Mouse (Mus musculus): ENCODE measurements around the gene Mapk1. TPM values are rescaled to one million over a fixed set of nuclear protein-coding genes. Genes with fewer than 3 reads are reported as not detected.
"Not testable (repeated sequence)": the region's sequence is repeated elsewhere in the genome, so short reads cannot be mapped to it uniquely, and the experiment has no call there.

Gene Mapk1
- polyA plus RNA-seq (2015; fragmentation: Nextera tagmentation; extraction: Ambion mirVana) = 180 and 190 TPM in 2 replicates

GRCm38 (mm10) chr16:16983131-16983533 is at the start of gene Mapk1:
TSS of gene Mapk1 (plus strand) at chr16:16983382.
- peak; percentile 96 for DNase-seq (ENCODE audit: low spot score)

DNA sequence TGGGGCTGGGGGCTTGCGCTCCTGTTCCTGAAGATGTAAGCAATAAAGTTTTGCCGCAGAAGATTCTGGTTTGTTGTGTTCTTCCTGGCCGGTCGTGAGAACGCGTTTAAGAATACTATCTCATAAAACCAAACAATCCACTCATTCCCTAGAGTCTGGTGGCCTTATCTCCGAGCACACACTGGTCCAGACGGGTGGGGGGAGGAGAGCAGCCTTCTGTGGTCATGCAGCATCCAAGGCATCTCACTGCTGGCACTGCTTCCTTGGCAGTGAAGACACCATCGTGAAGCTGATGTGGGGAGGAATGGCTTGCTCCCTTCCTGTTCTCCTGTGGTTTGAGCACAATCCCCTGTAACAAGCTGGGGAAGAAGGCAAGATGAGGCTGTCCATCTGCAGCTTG is 43.6 kb upstream of the Mapk1 start:
- no peak for DNase-seq (ENCODE audit: low spot score)

DNA sequence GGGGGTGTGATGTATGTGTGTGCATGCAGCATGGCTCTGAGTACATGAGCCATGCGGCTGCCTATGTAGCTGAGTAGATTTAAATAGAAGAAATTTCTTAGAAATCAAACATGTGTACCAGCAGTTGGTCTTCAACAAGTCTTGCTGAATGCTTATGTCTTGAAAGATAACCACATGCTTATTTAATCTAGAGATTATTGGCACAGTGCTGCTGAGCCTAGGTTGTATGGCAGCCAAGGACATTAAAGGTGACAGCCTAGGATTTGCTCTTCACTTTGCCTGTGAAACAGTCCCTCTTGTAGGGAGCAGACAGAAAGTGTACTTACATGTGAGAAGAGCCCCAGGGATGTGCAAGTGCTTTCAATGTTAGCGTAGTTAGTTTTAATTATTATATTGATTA is 42.1 kb upstream of the Mapk1 start:
- DNase-seq (ENCODE audit: low spot score) = no peak

DNA sequence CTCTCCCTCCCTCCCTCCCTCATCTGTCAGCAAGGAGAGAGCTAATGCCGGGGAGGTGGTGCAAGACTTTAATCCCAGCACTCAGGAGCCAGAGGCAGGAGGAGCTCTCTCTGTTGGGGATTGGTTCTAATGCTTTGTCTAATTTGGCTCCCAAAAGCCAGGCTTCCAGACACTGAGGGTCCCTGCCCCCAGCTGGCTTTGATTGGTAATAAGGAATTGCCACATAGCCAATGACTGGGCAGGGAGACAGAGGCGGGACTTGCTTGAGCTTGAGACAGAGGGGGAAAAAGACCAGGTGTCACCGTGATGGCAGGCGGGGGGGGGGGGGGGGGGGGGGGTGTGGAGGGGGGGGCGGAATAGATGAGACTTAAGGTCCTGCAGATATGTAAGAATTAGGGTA is 24.6 kb upstream of the Mapk1 start:
- no peak for DNase-seq (ENCODE audit: low spot score)

- no peak for DNase-seq (ENCODE audit: low spot score)
These were observed 23.3 kb upstream of the Mapk1 start for GRCm38 (mm10) chr16:16959907-16960306.

DNA sequence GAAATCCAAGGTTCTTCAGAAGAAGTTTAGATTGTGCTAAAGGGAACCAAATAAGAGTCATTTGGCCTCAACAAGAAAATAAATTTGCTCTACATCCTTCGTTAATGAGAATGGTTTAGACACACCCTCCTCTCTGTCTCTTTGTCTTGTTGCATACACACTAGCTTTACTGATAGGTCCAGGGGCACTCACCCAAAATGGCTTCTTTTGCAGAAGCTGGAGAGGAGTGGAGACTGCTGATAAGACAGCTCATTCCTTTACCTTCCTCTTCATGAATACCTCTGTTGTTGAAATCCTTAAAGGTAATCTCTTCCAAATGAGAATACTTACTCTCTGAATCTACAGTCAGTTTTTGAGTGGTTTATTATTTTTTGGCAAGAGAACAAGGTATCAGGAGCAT is 18.0 kb upstream of the Mapk1 start:
- no peak for DNase-seq (ENCODE audit: low spot score)

DNA sequence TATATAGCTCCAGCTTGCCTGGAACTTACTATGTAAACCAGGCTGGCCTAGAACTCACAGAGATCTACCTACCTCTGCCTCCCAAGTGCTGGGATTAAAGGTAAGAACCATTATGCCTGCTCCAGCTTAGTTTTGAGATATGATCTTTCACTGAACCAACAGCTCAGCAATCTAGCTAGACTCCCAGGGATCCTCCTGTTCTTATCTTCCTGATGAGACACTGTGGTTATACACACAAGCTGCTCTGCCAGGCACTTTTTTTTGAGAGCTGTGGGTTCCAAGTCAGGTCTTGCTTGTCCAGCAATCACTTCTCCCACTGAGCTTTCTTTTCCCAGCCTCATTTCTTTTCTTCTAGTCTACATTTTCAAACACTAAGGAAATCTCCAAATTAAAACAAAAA is 16.9 kb upstream of the Mapk1 start:
- DNase-seq (ENCODE audit: low spot score) = no peak

DNA sequence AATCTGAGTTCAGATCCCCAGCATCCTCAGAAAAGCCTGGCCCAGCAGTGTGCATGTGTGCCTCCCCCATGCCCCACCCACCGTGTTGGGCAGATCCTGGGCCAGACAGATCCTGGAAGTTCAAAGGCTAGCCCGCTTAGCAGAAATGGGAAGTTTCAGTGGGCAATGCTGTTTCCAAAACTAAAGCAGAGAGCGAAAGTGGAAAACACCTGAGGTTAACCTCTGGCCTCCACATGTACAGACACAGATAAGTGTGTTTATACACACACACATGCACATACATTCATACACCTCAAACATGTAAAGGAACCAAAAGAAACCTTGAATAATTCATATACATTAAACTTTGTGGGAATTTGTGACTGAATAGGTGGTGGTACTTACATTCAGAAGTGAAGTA is 5.1 kb upstream of the Mapk1 start:
- DNase-seq (ENCODE audit: low spot score) = no peak

DNA sequence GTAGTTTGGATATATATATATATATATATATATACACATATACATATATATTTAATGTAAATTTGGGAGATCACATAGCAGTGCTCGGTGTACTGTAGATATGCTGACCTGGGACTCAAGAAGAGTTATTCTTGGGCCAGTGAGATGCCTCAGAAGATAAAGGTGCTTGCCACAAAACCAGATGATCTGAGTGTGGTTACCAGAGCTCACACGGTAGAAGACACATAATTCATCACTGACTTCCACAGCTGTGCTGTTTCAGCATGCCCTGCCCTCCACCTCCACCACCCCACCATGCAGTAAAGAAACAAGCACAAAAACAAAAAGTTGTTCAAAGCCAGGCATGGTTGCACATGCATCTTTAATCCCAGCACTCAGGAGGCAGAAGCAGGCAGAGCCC is 4.4 kb upstream of the Mapk1 start:
- peak; percentile 10 for DNase-seq (ENCODE audit: low spot score)

DNA sequence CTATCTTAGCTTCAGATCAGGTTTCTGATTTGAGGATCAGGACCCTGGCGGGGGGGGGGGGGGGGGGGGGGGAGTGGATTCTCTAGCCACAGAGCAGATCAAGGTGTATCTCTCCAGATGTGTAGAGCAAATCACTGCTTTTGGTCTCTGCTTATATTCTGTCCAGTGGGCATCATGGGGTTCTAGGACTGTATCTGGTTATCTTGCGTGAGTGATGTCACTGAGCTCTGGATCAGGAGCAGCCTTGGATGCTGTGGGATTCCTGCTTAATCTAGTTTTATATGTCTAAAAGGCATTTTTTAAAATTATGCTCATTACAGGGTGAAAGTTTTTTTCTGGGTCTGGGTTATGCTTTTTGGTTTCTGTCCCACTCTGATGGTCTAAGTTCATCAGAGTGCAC is 546 bp upstream of the Mapk1 start:
- no peak for DNase-seq (ENCODE audit: low spot score)

DNA sequence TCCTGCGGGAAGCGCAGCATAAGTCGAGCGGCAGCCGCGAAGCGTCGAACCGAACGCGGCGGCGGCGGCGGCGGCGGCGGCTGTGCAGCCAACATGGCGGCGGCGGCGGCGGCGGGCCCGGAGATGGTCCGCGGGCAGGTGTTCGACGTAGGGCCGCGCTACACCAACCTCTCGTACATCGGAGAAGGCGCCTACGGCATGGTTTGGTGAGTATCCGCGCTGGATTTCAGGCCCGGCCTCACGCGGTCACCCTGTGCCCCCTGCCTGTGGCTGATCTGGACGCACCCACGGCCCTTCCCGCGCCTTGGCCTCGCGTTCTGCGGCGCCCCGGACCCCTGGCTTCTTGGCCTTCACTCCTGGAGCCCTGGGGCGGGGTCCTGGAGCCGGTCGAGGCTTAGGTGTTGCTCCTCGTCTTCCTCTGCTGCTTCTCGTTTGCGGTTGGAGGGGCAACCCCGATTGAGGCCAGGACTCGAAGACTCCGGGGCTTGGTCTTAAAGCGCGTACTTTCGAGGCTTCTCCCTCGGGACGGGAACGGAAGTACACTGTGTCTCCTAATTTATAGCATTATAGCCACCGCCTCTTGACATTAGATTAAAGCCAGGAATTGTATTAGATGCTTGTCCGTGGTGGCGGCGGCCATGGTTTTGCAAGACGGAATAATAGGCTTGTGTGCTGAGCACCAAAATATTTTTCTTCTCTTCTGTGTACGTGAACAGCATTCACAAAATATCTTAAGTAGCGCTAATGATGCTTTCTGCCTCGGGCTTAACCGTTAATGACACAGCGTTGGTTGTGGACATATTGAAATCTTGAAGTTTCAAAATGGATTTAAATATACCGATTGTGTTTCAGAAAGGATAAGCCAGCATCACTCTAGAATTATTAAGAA is 596 bp downstream of the Mapk1 start:
- no peak for DNase-seq (ENCODE audit: low spot score)

GRCm38 (mm10) chr16:16984423-16984941 is 1.3 kb downstream of the Mapk1 start:
- no peak for DNase-seq (ENCODE audit: low spot score)

DNA sequence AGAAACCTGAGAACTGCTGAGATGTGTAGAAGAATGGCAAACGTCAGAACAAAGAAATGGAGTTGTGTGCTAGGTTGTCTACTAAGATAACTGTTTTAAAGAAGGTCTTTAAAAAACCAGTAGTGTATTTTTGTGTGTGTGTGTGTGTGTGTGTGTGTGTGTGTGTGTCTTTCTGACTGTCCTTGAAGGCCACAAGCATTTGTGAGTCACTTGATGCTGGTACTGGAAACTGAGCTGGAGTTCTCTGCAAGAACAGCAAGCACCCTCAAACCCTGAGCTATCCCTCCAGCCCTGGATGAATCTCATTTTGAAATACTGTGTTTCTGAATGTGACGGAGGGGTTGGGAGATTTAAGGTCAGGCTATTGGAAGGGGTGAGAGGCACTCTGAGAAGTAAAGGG is 4.1 kb downstream of the Mapk1 start:
- no peak for DNase-seq (ENCODE audit: low spot score)

DNA sequence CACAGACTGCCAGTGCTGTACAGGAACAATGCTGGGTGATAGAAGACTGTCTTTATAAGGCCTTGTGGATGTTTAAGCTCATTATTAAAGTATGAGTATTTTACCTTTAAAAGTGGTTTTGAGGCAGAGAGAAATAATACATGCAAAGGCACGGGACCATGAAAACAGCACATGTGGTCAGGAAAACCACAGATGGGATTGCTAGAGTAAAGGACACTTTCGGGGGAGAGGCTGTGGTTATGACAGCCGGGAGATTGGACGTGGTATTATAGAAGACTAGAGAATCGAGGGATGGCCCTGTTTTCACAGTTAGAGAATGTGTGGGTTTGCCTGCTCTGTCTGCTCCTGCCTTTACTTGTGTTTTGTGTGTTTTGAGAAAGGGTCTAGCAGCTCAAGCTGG is 5.7 kb downstream of the Mapk1 start:
- DNase-seq (ENCODE audit: low spot score) = no peak

GRCm38 (mm10) chr16:16990021-16990420 is 6.8 kb downstream of the Mapk1 start:
- DNase-seq (ENCODE audit: low spot score) = no peak

- DNase-seq (ENCODE audit: low spot score) = peak; percentile 40
These were observed 11.4 kb downstream of the Mapk1 start for GRCm38 (mm10) chr16:16994426-16995052.

DNA sequence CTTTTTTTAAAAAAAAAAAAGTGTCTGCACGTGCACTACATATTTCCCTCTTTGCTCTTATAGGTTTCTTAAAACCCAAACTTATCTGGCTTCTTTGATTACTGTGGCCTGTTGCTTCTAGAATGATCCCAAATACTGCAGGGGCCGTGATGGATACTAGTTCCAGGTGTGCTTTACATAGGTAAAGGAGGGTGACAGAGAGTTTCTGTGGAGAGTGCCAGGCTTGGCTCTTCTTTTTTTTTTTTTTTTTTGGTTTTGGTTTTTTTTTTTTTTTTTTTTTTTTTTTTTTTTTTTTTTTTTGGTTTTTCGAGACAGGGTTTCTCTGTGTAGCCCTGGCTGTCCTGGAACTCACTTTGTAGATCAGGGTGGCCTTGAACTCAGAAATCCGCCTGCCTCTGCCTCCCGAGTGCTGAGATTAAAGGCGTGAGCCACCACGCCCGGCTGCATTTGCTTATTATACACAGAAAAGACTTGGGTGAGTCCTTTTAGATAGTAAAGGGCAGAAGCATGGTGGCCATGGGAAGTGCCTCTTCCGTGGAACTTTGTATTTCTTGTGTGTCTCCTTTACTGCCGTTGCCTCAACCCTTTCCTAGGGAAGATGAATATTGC is 13.0 kb downstream of the Mapk1 start:
- not testable (repeated sequence) for DNase-seq (ENCODE audit: low spot score)

DNA sequence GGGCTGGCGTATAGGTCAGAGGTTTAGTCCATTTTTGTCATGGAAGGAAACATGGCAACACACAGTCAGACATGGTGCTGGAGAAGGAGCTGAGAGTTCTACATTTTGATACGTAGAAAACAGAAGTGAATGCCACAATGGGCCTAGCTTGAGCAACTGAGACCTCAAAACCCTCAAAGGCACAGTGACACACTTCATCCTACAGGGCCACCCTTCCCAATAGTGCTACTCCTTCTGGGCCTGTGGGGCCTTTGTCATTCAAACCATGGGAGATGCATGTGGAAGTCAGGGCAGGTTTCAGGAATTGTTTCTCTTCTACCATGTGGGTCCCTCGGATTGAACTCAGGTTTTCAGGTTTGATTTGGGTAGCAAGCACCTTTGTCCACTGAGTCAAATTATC is 17.9 kb downstream of the Mapk1 start:
- no peak for DNase-seq (ENCODE audit: low spot score)

GRCm38 (mm10) chr16:17007070-17007469 is 23.9 kb downstream of the Mapk1 start:
- no peak for DNase-seq (ENCODE audit: low spot score)

DNA sequence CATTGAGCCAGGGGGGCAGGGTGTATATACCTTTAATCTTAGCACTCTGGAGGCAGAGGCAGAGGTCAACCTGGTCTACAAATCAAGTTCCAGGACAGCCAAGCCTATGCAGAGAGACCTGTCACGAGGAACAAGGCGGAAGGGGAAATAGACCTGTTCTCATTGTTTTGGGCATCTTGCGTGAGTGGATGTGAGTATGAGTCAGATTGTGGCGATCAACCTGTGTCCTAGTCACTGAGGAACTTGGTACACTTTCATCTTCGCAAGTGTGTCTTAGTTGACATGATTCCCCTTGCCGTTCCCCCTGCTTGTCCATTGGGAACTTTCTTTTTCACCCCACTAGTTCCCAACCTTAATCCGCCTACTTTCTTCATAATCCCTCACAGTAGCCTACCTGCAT is 26.9 kb downstream of the Mapk1 start:
- DNase-seq (ENCODE audit: low spot score) = no peak

- DNase-seq (ENCODE audit: low spot score) = peak; percentile 31
These were observed 29.4 kb downstream of the Mapk1 start for GRCm38 (mm10) chr16:17012583-17012982.
